ENCODE assay signal across 17 mouse cellular contexts in the genomic region with DNA sequence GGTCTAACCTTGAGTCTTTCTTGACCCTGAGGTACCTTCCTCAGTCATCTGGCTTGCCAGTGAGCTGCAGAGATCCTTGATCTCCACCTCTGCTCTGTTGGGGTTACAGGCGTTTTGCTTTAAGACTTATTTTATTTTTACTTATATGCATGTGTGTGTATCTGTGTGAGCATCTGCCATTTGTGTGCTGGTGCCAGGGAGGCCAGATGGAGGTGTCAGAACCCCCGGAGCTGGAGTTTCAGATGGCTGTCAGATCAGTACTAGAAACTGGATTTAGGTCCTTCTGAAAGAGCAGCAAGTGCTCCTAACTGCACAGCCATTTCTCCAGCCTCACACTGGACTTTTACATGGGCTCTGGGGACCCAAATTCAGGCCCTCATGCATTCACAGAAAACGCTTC. TPM values are rescaled to one million over a fixed set of nuclear protein-coding genes. Genes with fewer than 3 reads are reported as not detected.
A peak's percentile ranks its signal among the peaks of the same experiment; 100 is the strongest.
DNase-seq lines count a peak whose midpoint lies in the region; ATAC-seq lines count a peak whose summit lies in the region.
"Had no signal": no experiment of that assay in that cellular context is flagged by ENCODE, and none has a peak within 500 bp of the region (broad histone marks: within the 10 kb centered on the region; RNA-seq: fewer than 3 reads in every experiment).

No protein-coding gene starts in this region.

- DNase-seq in cerebellum, adult 11 months: peak; percentile 25
- peak; percentile 52 for DNase-seq in layer of hippocampus, adult 11-12 months (ENCODE audit: low spot score)
- DNase-seq in layer of hippocampus, postnatal 25 days (ENCODE audit: extremely low spot score in 1 of 2, low spot score in 1 of 2): no peak
- DNase-seq in cerebellum, postnatal 25 days: peak; percentile 44 to 62
- peak; percentile 38 to 55 for DNase-seq in layer of hippocampus, postnatal 14 days (ENCODE audit: low spot score in 2 of 2)
- DNase-seq in liver: no peak
- DNase-seq in kidney, adult 18-20 months: no peak
- DNase-seq: adrenal gland, postnatal 14 days; gastrocnemius, postnatal 14 days; heart, adult 2 months; kidney, adult 8-10 months; kidney, postnatal 14 days; retina, postnatal 1 day; thymus, adult 2 months had no signal

- ATAC-seq in cerebellum, adult (ENCODE audit: insufficient number of reproducible peaks, low FRiP score, low TSS enrichment): no peak
- ATAC-seq: Patski had no signal

RNA-seq across cellular contexts. Expression of gene Nfasc, which starts 28.0 kb away (rescaled TPM):
- 100 to 1,000 TPM; 186 to 238 TPM for total RNA-seq in layer of hippocampus, postnatal 25 days (2021)
- 100 to 1,000 TPM; 276 to 278 TPM for total RNA-seq in layer of hippocampus, postnatal 14 days (2021)
- total RNA-seq: hematopoietic stem cell, adult 5-6 weeks had no signal

Comparison
In these comparisons a context has a peak if more than half of its experiments do, and no peak if none do; other contexts are left out.
1. DNase-seq: peak in cerebellum, adult 11 months (single experiment), layer of hippocampus, adult 11-12 months (single experiment), cerebellum, postnatal 25 days (2 of 2) and layer of hippocampus, postnatal 14 days (2 of 2); none in layer of hippocampus, postnatal 25 days (0 of 2), liver (single experiment) and kidney, adult 18-20 months (single experiment).